Mouse (Mus musculus) MEL (cell line): ENCODE data around the gene Gatad2b.

ENCODE experiments used
- BHLHE40 ChIP-seq: IDR thresholded peaks from 2 replicates; pipeline ENCODE4 v1.6.1; 2012; ENCODE audit warnings: low read depth, mild to moderate bottlenecking, inconsistent platforms, low read length, improper control_type of control experiment, borderline replicate concordance
- CTCF ChIP-seq, 3 experiments: IDR thresholded peaks in 2 of 3; conservative IDR thresholded peaks in 1 of 3; 2 replicates each; pipeline ENCODE4 v1.5.1; 2011 to 2012; ENCODE audit warnings: low read length in 3 of 3, low read depth in 2 of 3, mild to moderate bottlenecking in 2 of 3, improper control_type of control experiment in 1 of 3, inconsistent platforms in 1 of 3, mixed read lengths in 1 of 3, moderate library complexity in 1 of 3; ENCODE audit not compliant: control insufficient read depth in 1 of 3, insufficient read depth in 1 of 3, poor library complexity in 1 of 3, severe bottlenecking in 1 of 3
- ELF1 ChIP-seq: IDR thresholded peaks from 2 replicates; pipeline ENCODE4 v1.6.1; 2014; ENCODE audit warnings: low read depth, mild to moderate bottlenecking, inconsistent platforms, low read length, improper control_type of control experiment, moderate library complexity
- EP300 ChIP-seq, 2 experiments: IDR thresholded peaks; 2 replicates each; pipeline ENCODE4 v1.6.1; 2011; ENCODE audit warnings: improper control_type of control experiment in 2 of 2, low read length in 2 of 2, low read depth in 1 of 2, mild to moderate bottlenecking in 1 of 2
- GABPA ChIP-seq: IDR thresholded peaks from 2 replicates; pipeline ENCODE4 v1.6.1; 2012; ENCODE audit warnings: low read depth, mild to moderate bottlenecking, inconsistent platforms, low read length, improper control_type of control experiment, moderate library complexity
- KAT2A ChIP-seq: conservative IDR thresholded peaks from 2 replicates; pipeline ENCODE4 v1.6.1; 2012; ENCODE audit warnings: low read depth, low read length, improper control_type of control experiment, inconsistent platforms
- MAX ChIP-seq: IDR thresholded peaks from 2 replicates; pipeline ENCODE4 v1.6.1; 2011; ENCODE audit warnings: low read length, improper control_type of control experiment
- MAZ ChIP-seq: IDR thresholded peaks from 2 replicates; pipeline ENCODE4 v1.6.1; 2012; ENCODE audit warnings: low read depth, mild to moderate bottlenecking, inconsistent platforms, low read length, improper control_type of control experiment
- NRF1 ChIP-seq: IDR thresholded peaks from 2 replicates; pipeline ENCODE4 v1.6.1; 2014; ENCODE audit warnings: low read depth, mild to moderate bottlenecking, inconsistent platforms, low read length, improper control_type of control experiment, moderate library complexity; ENCODE audit not compliant: poor library complexity, insufficient read depth, severe bottlenecking
- POLR2A ChIP-seq, 2 experiments: IDR thresholded peaks; 2 replicates each; pipeline ENCODE4 v1.6.1; 2011 to 2012; ENCODE audit warnings: low read length in 2 of 2, mild to moderate bottlenecking in 2 of 2, control low read depth in 1 of 2, improper control_type of control experiment in 1 of 2, low read depth in 1 of 2, moderate library complexity in 1 of 2; ENCODE audit not compliant: control insufficient read depth in 1 of 2, insufficient read depth in 1 of 2, poor library complexity in 1 of 2
- POLR2AphosphoS5 ChIP-seq: IDR thresholded peaks from 2 replicates; pipeline ENCODE4 v1.6.1; 2012; ENCODE audit warnings: low read depth, borderline replicate concordance, mild to moderate bottlenecking, inconsistent platforms, low read length, moderate library complexity, mixed read lengths
- TBP ChIP-seq: IDR thresholded peaks from 2 replicates; pipeline ENCODE4 v1.8.0; 2011; ENCODE audit warnings: low read depth, low read length, improper control_type of control experiment
- ZC3H11A ChIP-seq: IDR thresholded peaks from 2 replicates; pipeline ENCODE4 v1.6.1; 2012; ENCODE audit warnings: low read depth, mild to moderate bottlenecking, inconsistent platforms, low read length, improper control_type of control experiment
- ZNF384 ChIP-seq: IDR thresholded peaks from 2 replicates; pipeline ENCODE4 v1.6.1; 2012; ENCODE audit warnings: low read depth, mild to moderate bottlenecking, inconsistent platforms, low read length, improper control_type of control experiment

DNA sequence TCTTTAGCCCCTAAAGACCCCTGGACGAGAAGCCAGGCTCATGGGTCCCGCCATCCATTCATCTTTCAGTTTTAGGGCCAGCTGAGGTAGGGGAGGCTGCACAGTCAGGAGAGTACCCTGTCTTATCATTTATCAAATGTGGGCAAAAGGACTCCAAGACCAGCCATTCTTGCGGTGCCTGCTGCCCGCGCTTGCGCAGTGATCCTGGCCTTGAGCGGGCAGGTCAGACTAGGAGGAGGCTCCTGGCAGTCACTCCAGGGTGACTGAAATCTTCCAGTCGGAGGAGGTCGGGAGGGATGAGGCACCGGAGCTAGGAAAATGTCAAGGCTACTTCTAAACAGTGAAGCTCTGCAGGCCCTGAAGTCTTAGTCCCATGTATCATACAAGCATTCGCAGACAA is 88.7 kb downstream of the Gatad2b start:
- no peak for TF ChIP-seq CTCF (IDR thresholded peaks at IDR 0.05 in 2 of 3, conservative IDR thresholded peaks at IDR 0.05 in 1 of 3; ENCODE audit: control insufficient read depth in 1 of 3, insufficient read depth in 1 of 3, low read depth in 2 of 3, low read length in 3 of 3, poor library complexity in 1 of 3, severe bottlenecking in 1 of 3)
- no peak for TF ChIP-seq POLR2A (IDR thresholded peaks at IDR 0.05; ENCODE audit: control insufficient read depth in 1 of 2, insufficient read depth in 1 of 2, low read depth in 1 of 2, low read length in 2 of 2, poor library complexity in 1 of 2)
- TF ChIP-seq POLR2AphosphoS5: no peak
- TF ChIP-seq BHLHE40: no peak
- TF ChIP-seq TBP: no peak
- no peak for TF ChIP-seq MAX
- TF ChIP-seq GABPA: no peak
- TF ChIP-seq ELF1: no peak
- TF ChIP-seq ZC3H11A: no peak
- no peak for TF ChIP-seq MAZ
- TF ChIP-seq EP300 (IDR thresholded peaks at IDR 0.05; ENCODE audit: low read depth in 1 of 2, low read length in 2 of 2): no peak
- TF ChIP-seq KAT2A: no peak
- no peak for TF ChIP-seq NRF1
- no peak for TF ChIP-seq ZNF384
